Mouse (Mus musculus) MEL (cell line): ENCODE data around the gene Tmem82. TPM values are rescaled to one million over a fixed set of nuclear protein-coding genes. Genes with fewer than 3 reads are reported as not detected.

ENCODE experiments used
- DNase-seq: peaks from one replicate; pipeline ENCODE4 v3.0.0; 2011; ENCODE audit warnings: low read depth, low spot score
- H3K27ac ChIP-seq: 2 replicates; pipeline ENCODE4 v1.5.1; 2012; ENCODE audit warnings: low read depth, mild to moderate bottlenecking, control low read depth, low read length, moderate library complexity; ENCODE audit not compliant: control insufficient read depth
- H3K27me3 ChIP-seq, 2 experiments: fragments of 150-350 bp in 1 of 2; sonication (generic) in 1 of 2; 2 replicates each; pipeline ENCODE4 v1.6.1; 2012; ENCODE audit warnings: low read length in 2 of 2, mild to moderate bottlenecking in 2 of 2, improper control_type of control experiment in 1 of 2, moderate library complexity in 1 of 2; ENCODE audit not compliant: insufficient read depth in 2 of 2, control insufficient read depth in 1 of 2
- H3K36me3 ChIP-seq, 2 experiments: 2 replicates each; pipeline ENCODE4 v1.6.1; 2012 to 2014; ENCODE audit warnings: low read length in 2 of 2, improper control_type of control experiment in 1 of 2, inconsistent platforms in 1 of 2, mild to moderate bottlenecking in 1 of 2; ENCODE audit not compliant: insufficient read depth in 2 of 2, control insufficient read depth in 1 of 2
- H3K4me1 ChIP-seq, 2 experiments: fragments of 150-350 bp in 1 of 2; sonication (generic) in 1 of 2; 2 replicates each; pipeline ENCODE4 v1.6.1; 2012; ENCODE audit warnings: low read length in 2 of 2, improper control_type of control experiment in 1 of 2, mild to moderate bottlenecking in 1 of 2; ENCODE audit not compliant: insufficient read depth in 2 of 2, control insufficient read depth in 1 of 2
- H3K4me3 ChIP-seq, 2 experiments: fragments of 150-350 bp in 1 of 2; sonication (generic) in 1 of 2; 2 replicates each; pipeline ENCODE4 v1.5.1; 2012; ENCODE audit warnings: low read depth in 2 of 2, low read length in 2 of 2, mild to moderate bottlenecking in 2 of 2, moderate library complexity in 2 of 2, control low read depth in 1 of 2, improper control_type of control experiment in 1 of 2; ENCODE audit not compliant: control insufficient read depth in 1 of 2, insufficient read depth in 1 of 2
- H3K79me2 ChIP-seq: 2 replicates; pipeline ENCODE4 v1.6.1; 2012; ENCODE audit warnings: mild to moderate bottlenecking, low read length, moderate library complexity; ENCODE audit not compliant: control insufficient read depth, poor library complexity, insufficient read depth
- H3K9ac ChIP-seq: 2 replicates; pipeline ENCODE4 v1.6.1; 2012; ENCODE audit warnings: low read depth, mild to moderate bottlenecking, control low read depth, low read length, moderate library complexity; ENCODE audit not compliant: control insufficient read depth, poor library complexity, severe bottlenecking
- H3K9me3 ChIP-seq: fragments of 150-350 bp; sonication (generic); replicated peaks from 2 replicates; pipeline ENCODE4 v1.6.1; 2012; ENCODE audit warnings: mild to moderate bottlenecking, low read length, improper control_type of control experiment, moderate library complexity; ENCODE audit not compliant: insufficient read depth
- BHLHE40 ChIP-seq: IDR thresholded peaks from 2 replicates; pipeline ENCODE4 v1.6.1; 2012; ENCODE audit warnings: low read depth, mild to moderate bottlenecking, inconsistent platforms, low read length, improper control_type of control experiment, borderline replicate concordance
- CHD1 ChIP-seq: IDR thresholded peaks from 2 replicates; pipeline ENCODE4 v1.6.1; 2012; ENCODE audit warnings: low read depth, mild to moderate bottlenecking, inconsistent platforms, low read length, improper control_type of control experiment
- CHD2 ChIP-seq: IDR thresholded peaks from 2 replicates; pipeline ENCODE4 v1.6.1; 2011; ENCODE audit warnings: low read length, improper control_type of control experiment
- CTCF ChIP-seq, 3 experiments: IDR thresholded peaks in 2 of 3; conservative IDR thresholded peaks in 1 of 3; 2 replicates each; pipeline ENCODE4 v1.5.1; 2011 to 2012; ENCODE audit warnings: low read length in 3 of 3, low read depth in 2 of 3, mild to moderate bottlenecking in 2 of 3, improper control_type of control experiment in 1 of 3, inconsistent platforms in 1 of 3, mixed read lengths in 1 of 3, moderate library complexity in 1 of 3; ENCODE audit not compliant: control insufficient read depth in 1 of 3, insufficient read depth in 1 of 3, poor library complexity in 1 of 3, severe bottlenecking in 1 of 3
- GATA1 ChIP-seq: IDR thresholded peaks from 2 replicates; pipeline ENCODE4 v1.6.1; 2011; ENCODE audit warnings: low read depth, low read length, improper control_type of control experiment
- HCFC1 ChIP-seq: IDR thresholded peaks from 2 replicates; pipeline ENCODE4 v1.6.1; 2012; ENCODE audit warnings: low read depth, mild to moderate bottlenecking, inconsistent platforms, low read length, improper control_type of control experiment, moderate library complexity
- JUND ChIP-seq: IDR thresholded peaks from 2 replicates; pipeline ENCODE4 v1.6.1; 2011; ENCODE audit warnings: low read depth, mild to moderate bottlenecking, improper control_type of control experiment, low read length
- MAZ ChIP-seq: IDR thresholded peaks from 2 replicates; pipeline ENCODE4 v1.6.1; 2012; ENCODE audit warnings: low read depth, mild to moderate bottlenecking, inconsistent platforms, low read length, improper control_type of control experiment
- MXI1 ChIP-seq: IDR thresholded peaks from 2 replicates; pipeline ENCODE4 v1.6.1; 2011; ENCODE audit warnings: mild to moderate bottlenecking, low read depth, low read length, improper control_type of control experiment
- MYB ChIP-seq: IDR thresholded peaks from 2 replicates; pipeline ENCODE4 v1.6.1; 2011; ENCODE audit warnings: mild to moderate bottlenecking, low read depth, low read length, improper control_type of control experiment
- MYC ChIP-seq: IDR thresholded peaks from 2 replicates; pipeline ENCODE4 v1.6.1; 2011; ENCODE audit warnings: low read depth, mild to moderate bottlenecking, low read length, improper control_type of control experiment, moderate library complexity
- NELFE ChIP-seq: IDR thresholded peaks from 2 replicates; pipeline ENCODE4 v1.6.1; 2011; ENCODE audit warnings: low read depth, low read length, improper control_type of control experiment
- NRF1 ChIP-seq: IDR thresholded peaks from 2 replicates; pipeline ENCODE4 v1.6.1; 2014; ENCODE audit warnings: low read depth, mild to moderate bottlenecking, inconsistent platforms, low read length, improper control_type of control experiment, moderate library complexity; ENCODE audit not compliant: poor library complexity, insufficient read depth, severe bottlenecking
- POLR2AphosphoS2 ChIP-seq: IDR thresholded peaks from 2 replicates; pipeline ENCODE4 v1.6.1; 2011; ENCODE audit warnings: low read length, improper control_type of control experiment
- POLR2AphosphoS5 ChIP-seq: IDR thresholded peaks from 2 replicates; pipeline ENCODE4 v1.6.1; 2012; ENCODE audit warnings: low read depth, borderline replicate concordance, mild to moderate bottlenecking, inconsistent platforms, low read length, moderate library complexity, mixed read lengths
- RAD21 ChIP-seq: IDR thresholded peaks from 2 replicates; pipeline ENCODE4 v1.6.1; 2011; ENCODE audit warnings: mild to moderate bottlenecking, low read depth, low read length, improper control_type of control experiment
- RCOR1 ChIP-seq: IDR thresholded peaks from 2 replicates; pipeline ENCODE4 v1.6.1; 2012; ENCODE audit warnings: low read depth, mild to moderate bottlenecking, inconsistent platforms, low read length, improper control_type of control experiment
- SIN3A ChIP-seq: IDR thresholded peaks from 2 replicates; pipeline ENCODE4 v1.6.1; 2012; ENCODE audit warnings: low read length, improper control_type of control experiment, inconsistent platforms
- TAL1 ChIP-seq: IDR thresholded peaks from 2 replicates; pipeline ENCODE4 v1.6.1; 2012; ENCODE audit warnings: mild to moderate bottlenecking, inconsistent platforms, low read length, moderate library complexity, mixed read lengths
- TBP ChIP-seq: IDR thresholded peaks from 2 replicates; pipeline ENCODE4 v1.8.0; 2011; ENCODE audit warnings: low read depth, low read length, improper control_type of control experiment
- UBTF ChIP-seq: IDR thresholded peaks from 2 replicates; pipeline ENCODE4 v1.6.1; 2012; ENCODE audit warnings: low read depth, mild to moderate bottlenecking, inconsistent platforms, low read length, improper control_type of control experiment, moderate library complexity, borderline replicate concordance; ENCODE audit not compliant: insufficient read depth
- USF2 ChIP-seq, 2 experiments: IDR thresholded peaks; 2 replicates each; pipeline ENCODE4 v1.6.1; 2011 to 2012; ENCODE audit warnings: improper control_type of control experiment in 2 of 2, low read length in 2 of 2, borderline replicate concordance in 1 of 2, inconsistent platforms in 1 of 2, low read depth in 1 of 2, mild to moderate bottlenecking in 1 of 2; ENCODE audit not compliant: insufficient read depth in 1 of 2
- ZKSCAN1 ChIP-seq: IDR thresholded peaks from 2 replicates; pipeline ENCODE4 v1.6.1; 2012; ENCODE audit warnings: low read depth, mild to moderate bottlenecking, inconsistent platforms, low read length, improper control_type of control experiment, moderate library complexity
- ZMIZ1 ChIP-seq: IDR thresholded peaks from 2 replicates; pipeline ENCODE4 v1.6.1; 2012; ENCODE audit warnings: low read depth, mild to moderate bottlenecking, inconsistent platforms, low read length, improper control_type of control experiment, moderate library complexity
- ZNF384 ChIP-seq: IDR thresholded peaks from 2 replicates; pipeline ENCODE4 v1.6.1; 2012; ENCODE audit warnings: low read depth, mild to moderate bottlenecking, inconsistent platforms, low read length, improper control_type of control experiment
- polyA plus RNA-seq, 2 experiments: library from polyadenylated mRNA; stranded (reverse) in 1 of 2; unstranded in 1 of 2; fragments of >175 nt in 1 of 2; fragments of >200 nt in 1 of 2; gene quantifications; 2 replicates each; pipeline versions ENCODE4 v1.2.1 to v1.2.4; 2012; ENCODE audit warnings: low replicate concordance in 2 of 2, low read depth in 1 of 2; ENCODE audit not compliant: insufficient read length in 2 of 2, insufficient read depth in 1 of 2, missing spikeins in 1 of 2
- total RNA-seq: library from RNA; depleted of rRNA; stranded (reverse); fragments of 300-350 nt; gene quantifications from 2 replicates; pipeline ENCODE4 v1.2.3, GENCODE M21; 2012

Gene Tmem82
- total and polyA plus RNA-seq, 3 experiments: 0.21 TPM; not detected in 2

- H3K4me1 ChIP-seq: peaks cover 0 to 9% of the 10 kb centered on the region in 2 experiments; a peak in 2 of 4 replicates
- TF ChIP-seq MYB (no peak), SIN3A (no peak), NRF1 (no peak), ZNF384 (no peak), JUND (no peak), ZMIZ1 (no peak), TBP (no peak), RAD21 (no peak)
- no peak overlapping the region for H3K9ac ChIP-seq
- H3K4me3 ChIP-seq: no peak overlapping the region
- 0 out of 4 replicates have a peak, but pooled peaks cover 0 to 2% of the 10 kb centered on the region in 2 experiments for H3K36me3 ChIP-seq
- no peaks in the 10 kb centered on the region for H3K9me3 ChIP-seq
- H3K27me3 ChIP-seq: no peaks in the 10 kb centered on the region
- no peak overlapping the region for H3K27ac ChIP-seq
- no peak for DNase-seq
- H3K79me2 ChIP-seq: no peaks in the 10 kb centered on the region
These were observed 1.6 kb downstream of the Tmem82 start for GRCm38 (mm10) chr4:141616811-141617210.

- no peak for DNase-seq
- H3K36me3 ChIP-seq: 0 out of 4 replicates have a peak, but pooled peaks cover 0 to 2% of the 10 kb centered on the region in 2 experiments
- peaks cover 0 to 9% of the 10 kb centered on the region in 2 experiments; a peak in 2 of 4 replicates for H3K4me1 ChIP-seq
- H3K27ac ChIP-seq: no peak overlapping the region
- no peaks in the 10 kb centered on the region for H3K79me2 ChIP-seq
- H3K9ac ChIP-seq: no peak overlapping the region
- TF ChIP-seq HCFC1 (no peak), RCOR1 (no peak), NRF1 (no peak), ZMIZ1 (no peak), NELFE (no peak), ZKSCAN1 (no peak), CHD2 (no peak)
- H3K9me3 ChIP-seq: no peaks in the 10 kb centered on the region
- no peaks in the 10 kb centered on the region for H3K27me3 ChIP-seq
- no peak overlapping the region for H3K4me3 ChIP-seq
These were observed 3.5 kb downstream of the Tmem82 start for GRCm38 (mm10) chr4:141614946-141615345.

- no peaks in the 10 kb centered on the region for H3K36me3 ChIP-seq
- no peak overlapping the region for H3K27ac ChIP-seq
- no peaks in the 10 kb centered on the region for H3K9me3 ChIP-seq
- no peak for DNase-seq
- no peaks in the 10 kb centered on the region; a peak in 1 of 4 replicates for H3K27me3 ChIP-seq
- no peak overlapping the region for H3K9ac ChIP-seq
- H3K4me1 ChIP-seq: no peaks in the 10 kb centered on the region
- no peaks in the 10 kb centered on the region for H3K79me2 ChIP-seq
- no peak overlapping the region for H3K4me3 ChIP-seq
- TF ChIP-seq NELFE (no peak), NRF1 (no peak), ZNF384 (no peak), MXI1 (no peak), GATA1 (no peak), TAL1 (no peak), POLR2AphosphoS2 (no peak), CHD1 (no peak), MAZ (no peak), JUND (no peak), HCFC1 (no peak), RAD21 (no peak), MYC (no peak), CTCF (IDR thresholded peaks at IDR 0.05 in 2 of 3, conservative IDR thresholded peaks at IDR 0.05 in 1 of 3; ENCODE audit: control insufficient read depth in 1 of 3, insufficient read depth in 1 of 3, low read depth in 2 of 3, low read length in 3 of 3, poor library complexity in 1 of 3, severe bottlenecking in 1 of 3) (no peak), POLR2AphosphoS5 (no peak), USF2 (IDR thresholded peaks at IDR 0.05; ENCODE audit: borderline replicate concordance in 1 of 2, insufficient read depth in 1 of 2, low read depth in 1 of 2, low read length in 2 of 2) (no peak), UBTF (no peak), SIN3A (no peak), ZMIZ1 (no peak), BHLHE40 (no peak)
These were observed 8.9 kb downstream of the Tmem82 start for GRCm38 (mm10) chr4:141609538-141609937.
